Mouse (Mus musculus) thymus, adult 2 months (tissue): ENCODE data around the gene Tmem37. TPM values are rescaled to one million over a fixed set of nuclear protein-coding genes. Genes with fewer than 3 reads are reported as not detected.

Experiments used
- DNase-seq: peaks from one replicate; pipeline ENCODE4 v3.0.0; 2021
- H3K27ac ChIP-seq: fragments of 200-500 bp; 2 replicates; pipeline ENCODE4 v1.5.1; 2012; ENCODE audit warnings: low read length, control low read depth; ENCODE audit not compliant: control insufficient read depth, insufficient read depth
- H3K27me3 ChIP-seq: fragments of 200-500 bp; 2 replicates; pipeline ENCODE4 v1.6.1; 2012; ENCODE audit warnings: mild to moderate bottlenecking, low read length, moderate library complexity, mixed read lengths; ENCODE audit not compliant: control insufficient read depth, insufficient read depth
- H3K36me3 ChIP-seq: fragments of 200-500 bp; 2 replicates; pipeline ENCODE4 v1.6.1; 2012; ENCODE audit warnings: mild to moderate bottlenecking, low read length, moderate library complexity; ENCODE audit not compliant: control insufficient read depth, insufficient read depth
- H3K4me1 ChIP-seq: fragments of 200-500 bp; replicated peaks from 2 replicates; pipeline ENCODE4 v1.6.1; 2012; ENCODE audit warnings: low read length; ENCODE audit not compliant: control insufficient read depth, insufficient read depth
- H3K4me3 ChIP-seq: fragments of 200-500 bp; 2 replicates; pipeline ENCODE4 v1.5.1; 2012; ENCODE audit warnings: mild to moderate bottlenecking, low read length, control low read depth, moderate library complexity; ENCODE audit not compliant: control insufficient read depth, insufficient read depth
- CTCF ChIP-seq: fragments of 200-500 bp; IDR thresholded peaks from 2 replicates; pipeline ENCODE4 v1.5.1; 2012; ENCODE audit warnings: mild to moderate bottlenecking, control low read depth, low read length, moderate library complexity, borderline replicate concordance; ENCODE audit not compliant: control insufficient read depth, poor library complexity, insufficient read depth; ENCODE audit errors: extremely low read depth
- POLR2A ChIP-seq: fragments of 200-500 bp; IDR thresholded peaks from 2 replicates; pipeline ENCODE4 v1.6.1; 2012; ENCODE audit warnings: mild to moderate bottlenecking, low read length, control low read depth, moderate library complexity; ENCODE audit not compliant: control insufficient read depth, poor library complexity, insufficient read depth; ENCODE audit errors: extremely low read depth
- WGBS: fragments of 180-500 bp; shearing (Covaris S2); methylation state at CpG from one replicate; pipeline ENCODE4 v1.1.7; 2018; 5-methylcytosine and 5-hydroxymethylcytosine counted together
- polyA plus RNA-seq: library from polyadenylated mRNA; depleted of rRNA; stranded (reverse); fragments of >200 nt; gene quantifications from 2 replicates; pipeline ENCODE4 v1.2.3, GENCODE M21; 2012; rRNA removed

The Tmem37 gene
- polyA plus RNA-seq, 1 experiment = 18.5 TPM

DNA sequence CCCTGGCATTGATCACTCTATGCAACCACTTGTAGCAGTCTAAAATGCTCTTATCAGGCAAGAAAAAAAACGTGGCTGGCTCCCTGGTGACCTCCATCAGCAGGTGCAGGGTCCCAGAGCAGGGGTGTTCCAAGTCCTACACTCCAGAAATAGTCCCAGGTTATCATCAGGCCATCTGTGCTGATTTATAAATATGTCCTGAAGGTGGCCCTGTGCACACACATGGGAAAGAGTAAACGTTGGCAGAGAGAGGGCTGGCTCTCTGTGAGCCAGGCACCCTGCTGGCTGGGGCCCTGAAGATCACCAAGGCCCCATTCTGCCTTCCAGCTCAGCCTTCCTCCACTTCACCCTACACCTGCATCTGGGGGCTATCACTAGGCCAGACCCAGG lies 48.8 kb downstream of the Tmem37 start:
- no peaks in the 10 kb centered on the region for H3K4me1 ChIP-seq
- TF ChIP-seq POLR2A (no peak), CTCF (no peak)
- no peak overlapping the region for H3K4me3 ChIP-seq
- H3K36me3 ChIP-seq = no peaks in the 10 kb centered on the region
- no peak overlapping the region for H3K27ac ChIP-seq
- WGBS = 29% methylated on average over 2 of the region's 2 CpGs
- H3K27me3 ChIP-seq = no peaks in the 10 kb centered on the region
- DNase-seq = no peak

DNA sequence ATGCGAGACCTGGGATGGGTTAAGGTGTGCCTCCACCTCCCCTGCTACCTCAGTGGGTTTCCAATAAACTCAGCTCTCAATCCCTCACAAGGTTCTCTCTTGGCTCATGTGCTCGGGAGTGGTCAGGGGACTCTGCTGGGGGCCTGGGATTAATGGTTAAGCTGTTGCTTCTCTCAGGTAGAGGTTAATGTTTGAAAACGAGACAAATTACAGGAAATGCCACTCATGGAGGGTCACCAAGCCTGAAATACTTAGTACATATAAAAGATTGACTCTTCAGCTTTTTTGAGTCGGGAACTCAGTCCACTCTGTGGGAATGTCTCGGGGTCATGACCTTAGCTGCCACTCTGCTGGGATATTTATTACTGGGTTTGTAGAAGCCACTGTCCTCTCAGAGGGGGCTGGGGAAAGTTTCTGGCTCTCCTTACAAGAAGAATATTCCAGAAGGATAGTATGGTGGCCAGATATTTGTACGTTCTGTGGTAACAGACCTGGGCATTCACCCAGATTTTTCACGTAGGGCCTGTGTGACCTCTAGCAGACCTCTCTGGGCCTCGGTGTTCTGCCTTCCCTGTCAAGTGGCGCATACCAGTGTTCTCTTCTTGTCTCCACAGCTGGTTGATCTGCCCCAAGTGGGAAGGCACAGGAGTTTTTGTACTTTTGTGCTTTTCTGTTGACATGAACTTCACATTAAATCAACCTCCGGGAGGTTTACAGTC lies 49.4 kb downstream of the Tmem37 start:
- Histone ChIP-seq H3K4me1 (no peaks in the 10 kb centered on the region), H3K36me3 (no peaks in the 10 kb centered on the region), H3K4me3 (no peak overlapping the region), H3K27me3 (no peaks in the 10 kb centered on the region), H3K27ac (no peak overlapping the region)
- 87% methylated on average over 10 of the region's 10 CpGs for WGBS
- TF ChIP-seq POLR2A (no peak), CTCF (no peak)
- DNase-seq = no peak

DNA sequence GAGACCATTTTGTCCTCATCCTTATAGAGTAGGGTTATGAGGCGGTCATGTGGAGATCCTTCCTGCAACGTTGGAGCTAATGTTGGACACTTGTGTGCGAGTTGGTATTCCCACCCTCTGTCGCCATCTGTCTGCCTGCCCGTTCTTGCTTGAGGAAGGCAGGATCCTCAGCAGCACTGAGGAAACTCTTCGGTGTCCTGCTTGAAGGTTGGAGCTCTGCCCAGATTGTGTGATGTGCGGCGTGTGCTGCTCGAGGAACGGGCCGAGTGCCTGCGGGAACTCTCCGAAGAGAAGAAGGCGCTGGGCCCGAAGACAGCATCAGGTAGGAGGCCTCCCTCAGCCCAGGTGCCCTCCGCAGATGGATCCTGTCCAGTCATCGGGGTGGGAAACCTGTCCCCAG lies 51.9 kb downstream of the Tmem37 start:
- Histone ChIP-seq H3K4me1 (no peaks in the 10 kb centered on the region), H3K4me3 (no peak overlapping the region), H3K27me3 (no peaks in the 10 kb centered on the region), H3K27ac (no peak overlapping the region), H3K36me3 (no peaks in the 10 kb centered on the region)
- DNase-seq = no peak
- 93% methylated on average over 17 of the region's 17 CpGs for WGBS
- TF ChIP-seq CTCF (no peak), POLR2A (no peak)

DNA sequence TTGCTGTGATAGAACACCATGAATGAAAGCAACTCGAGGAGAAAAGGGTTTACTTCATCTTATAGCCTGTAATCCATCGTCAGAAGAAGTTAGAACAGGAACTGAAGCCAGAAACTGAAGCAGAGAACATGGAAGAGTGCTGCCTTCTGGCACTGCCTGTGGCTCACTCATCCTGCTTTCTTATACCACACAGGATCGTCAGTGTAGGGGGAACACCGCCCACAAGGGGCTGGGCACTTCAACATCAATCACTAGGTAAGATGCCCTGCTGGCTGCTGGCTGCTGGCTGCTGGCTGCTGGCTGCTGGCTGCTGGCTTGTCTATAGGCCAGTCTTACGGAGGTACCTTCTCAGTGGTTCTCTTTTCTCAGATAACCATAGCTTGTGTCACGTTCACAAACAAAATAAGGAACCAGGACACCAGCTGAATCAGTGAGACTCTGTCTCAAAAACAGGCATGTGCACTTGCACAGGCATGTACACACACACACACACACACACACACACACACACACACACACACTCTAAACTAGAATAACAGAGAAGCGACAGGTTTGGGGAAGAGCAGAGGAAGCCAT lies 53.5 kb downstream of the Tmem37 start:
- Histone ChIP-seq H3K36me3 (no peaks in the 10 kb centered on the region), H3K27ac (no peak overlapping the region), H3K4me1 (no peaks in the 10 kb centered on the region), H3K4me3 (no peak overlapping the region), H3K27me3 (no peaks in the 10 kb centered on the region)
- 50% methylated on average over 7 of the region's 7 CpGs for WGBS
- no peak for DNase-seq
- no peak for TF ChIP-seq POLR2A
- no peak for TF ChIP-seq CTCF

DNA sequence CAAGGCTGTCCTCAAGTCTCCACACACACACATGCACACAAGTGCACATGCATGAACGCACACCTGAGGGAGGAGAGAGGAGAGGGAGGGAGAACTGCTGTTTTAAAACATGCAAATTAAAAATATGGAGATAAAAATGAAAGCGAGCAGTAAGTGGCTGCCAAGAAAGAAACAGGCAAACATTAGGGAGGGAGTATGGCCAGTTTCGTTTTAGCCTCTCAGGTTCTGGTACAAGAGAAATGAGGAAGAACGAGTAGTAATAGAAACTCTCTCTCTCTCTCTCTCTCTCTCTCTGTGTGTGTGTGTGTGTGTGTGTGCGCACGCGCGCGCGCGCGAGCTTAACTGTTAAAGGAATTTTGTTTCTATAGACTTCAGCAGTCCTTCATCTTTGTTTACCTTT lies 54.4 kb downstream of the Tmem37 start:
- WGBS = 53% methylated on average over 12 of the region's 12 CpGs
- H3K36me3 ChIP-seq = no peaks in the 10 kb centered on the region
- H3K27ac ChIP-seq = no peak overlapping the region
- no peak for TF ChIP-seq CTCF
- TF ChIP-seq POLR2A = no peak
- no peak overlapping the region for H3K4me3 ChIP-seq
- H3K27me3 ChIP-seq = no peaks in the 10 kb centered on the region
- no peak for DNase-seq
- no peaks in the 10 kb centered on the region for H3K4me1 ChIP-seq

DNA sequence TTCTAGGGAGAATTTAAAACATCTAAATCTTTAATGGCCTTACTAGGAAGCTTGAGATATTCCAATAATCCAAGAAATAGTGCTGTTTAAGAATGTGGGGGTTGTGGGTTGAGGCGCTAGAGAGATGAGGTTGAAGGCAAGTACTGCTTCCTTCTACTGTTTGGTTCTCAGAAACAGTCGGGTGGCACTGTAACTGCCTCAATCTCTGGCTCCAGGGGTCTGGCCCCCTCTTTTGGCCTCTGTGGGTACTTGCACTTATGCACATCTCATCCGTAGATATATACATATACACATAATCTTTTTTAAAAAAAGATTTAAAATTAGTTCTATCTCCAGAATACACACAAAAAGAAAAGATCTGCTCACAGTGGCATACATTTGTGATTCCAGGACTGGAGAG lies 55.0 kb downstream of the Tmem37 start:
- H3K36me3 ChIP-seq = no peaks in the 10 kb centered on the region
- 71% methylated on average over 3 of the region's 3 CpGs for WGBS
- no peak overlapping the region for H3K4me3 ChIP-seq
- no peak for DNase-seq
- TF ChIP-seq CTCF (no peak), POLR2A (no peak)
- no peak overlapping the region for H3K27ac ChIP-seq
- no peaks in the 10 kb centered on the region for H3K4me1 ChIP-seq
- H3K27me3 ChIP-seq = no peaks in the 10 kb centered on the region

Other genes starting within 250 kb of the Tmem37 start
- gene Ptpn4, start 236.5 kb downstream of the Tmem37 start, polyA plus RNA-seq = 4.4 and 8.6 TPM in 2 replicates
- 6.9 and 7.5 TPM in 2 replicates for gene Tmem177, start 160.9 kb downstream of the Tmem37 start, polyA plus RNA-seq
- gene Cfap221, start 76.8 kb downstream of the Tmem37 start, polyA plus RNA-seq = not detected in 2 replicates
- 0.96 TPM in 2 replicates for gene Sctr, start 67.2 kb downstream of the Tmem37 start, polyA plus RNA-seq
- gene Dbi, start 47.0 kb upstream of the Tmem37 start, polyA plus RNA-seq = 210 and 247 TPM in 2 replicates
- gene 3110009E18Rik, start 47.1 kb upstream of the Tmem37 start, polyA plus RNA-seq = 4.4 and 5.5 TPM in 2 replicates
- gene Steap3, start 198.6 kb upstream of the Tmem37 start, polyA plus RNA-seq = 19.4 and 24.2 TPM in 2 replicates